Comparison of ENCODE assay signal across 22 mouse cellular contexts in genomic region chr14:120378002-120378401, GRCm38 (mm10).
DNase-seq lines count a peak whose midpoint lies in the region; ATAC-seq and TF ChIP-seq lines count a peak whose summit lies in the region.
"Had no signal": no experiment of that assay in that cellular context is flagged by ENCODE, and none has a peak within 500 bp of the region (broad histone marks: within the 10 kb centered on the region; RNA-seq: fewer than 3 reads in every experiment).

No protein-coding gene starts in this region.

- H3K4me2 ChIP-seq in kidney, embryonic 16.5 days (replicated peaks; ENCODE audit: low read depth, low read length), result no peak overlapping the region
- H3K4me2 ChIP-seq in lung, postnatal 0 days (replicated peaks; ENCODE audit: low read depth, low read length), result no peak overlapping the region
- 0 out of 2 replicates have a peak overlapping the region, but pooled peaks have one; percentile 0 for H3K4me2 ChIP-seq in embryonic facial prominence, embryonic 15.5 days (replicated peaks)
- H3K4me2 ChIP-seq: heart, embryonic 13.5 days; liver, embryonic 13.5 days had no signal

- H3K4me3 ChIP-seq in kidney, embryonic 16.5 days (ENCODE audit: low read length), result no peak overlapping the region
- H3K4me3 ChIP-seq in lung, postnatal 0 days (ENCODE audit: low read depth, low read length), result no peak overlapping the region
- no peak overlapping the region for H3K4me3 ChIP-seq in embryonic facial prominence, embryonic 15.5 days (replicated peaks)
- H3K4me3 ChIP-seq: heart, embryonic 13.5 days; liver, embryonic 13.5 days had no signal

- no peaks in the 10 kb centered on the region for H3K27me3 ChIP-seq in kidney, embryonic 16.5 days (ENCODE audit: insufficient read depth, low read length)
- no peaks in the 10 kb centered on the region for H3K27me3 ChIP-seq in lung, postnatal 0 days (replicated peaks; ENCODE audit: insufficient read depth, low read length)
- H3K27me3 ChIP-seq in embryonic facial prominence, embryonic 15.5 days, result no peaks in the 10 kb centered on the region
- H3K27me3 ChIP-seq: heart, embryonic 13.5 days; liver, embryonic 13.5 days; Patski had no signal

- H3K9ac ChIP-seq in kidney, embryonic 16.5 days (replicated peaks; ENCODE audit: low read length), result no peak overlapping the region
- no peak overlapping the region for H3K9ac ChIP-seq in lung, postnatal 0 days (replicated peaks; ENCODE audit: low read depth)
- no peak overlapping the region for H3K9ac ChIP-seq in embryonic facial prominence, embryonic 15.5 days
- H3K9ac ChIP-seq: heart, embryonic 13.5 days; liver, embryonic 13.5 days had no signal

- intact Hi-C loops in left cerebral cortex, postnatal 10 days (cut with DNase I), result no loop called here

- ATAC-seq in kidney, embryonic 16.5 days (ENCODE audit: low FRiP score, low TSS enrichment), result no peak
- ATAC-seq in lung, postnatal 0 days, result no peak
- ATAC-seq in embryonic facial prominence, embryonic 15.5 days (ENCODE audit: insufficient number of reproducible peaks, low FRiP score, low TSS enrichment, low read depth), result no peak
- no peak for ATAC-seq in cerebellum, adult (ENCODE audit: insufficient number of reproducible peaks, low FRiP score, low TSS enrichment)
- ATAC-seq: forebrain, embryonic 16.5 days; hindbrain, postnatal 0 days; Patski had no signal

- TF ChIP-seq EP300 in lung, postnatal 0 days (IDR thresholded peaks at IDR 0.05), result no peak

- H3K36me3 ChIP-seq in kidney, embryonic 16.5 days (ENCODE audit: insufficient read depth, low read length), result peaks cover 12% of the 10 kb centered on the region; the same call in 1 of the 2 replicates
- no peaks in the 10 kb centered on the region for H3K36me3 ChIP-seq in lung, postnatal 0 days (ENCODE audit: insufficient read depth, low read length)
- H3K36me3 ChIP-seq in embryonic facial prominence, embryonic 15.5 days, result peaks cover 12% of the 10 kb centered on the region; the same call in 1 of the 2 replicates

- peaks cover 47% of the 10 kb centered on the region for H3K4me1 ChIP-seq in kidney, embryonic 16.5 days (ENCODE audit: insufficient read depth, low read length)
- peaks cover 14% of the 10 kb centered on the region; the same call in 1 of the 2 replicates for H3K4me1 ChIP-seq in lung, postnatal 0 days (ENCODE audit: insufficient read depth, low read depth, low read length)
- H3K4me1 ChIP-seq in embryonic facial prominence, embryonic 15.5 days, result peaks cover 74% of the 10 kb centered on the region
- H3K4me1 ChIP-seq: liver, embryonic 13.5 days had no signal

- H3K27ac ChIP-seq in kidney, embryonic 16.5 days (ENCODE audit: low read length), result peak overlapping the region; percentile 27; the same call in 1 of the 2 replicates
- 0 out of 2 replicates have a peak overlapping the region, but pooled peaks have one; percentile 11 for H3K27ac ChIP-seq in lung, postnatal 0 days (ENCODE audit: low read length)
- peak overlapping the region; percentile 8 for H3K27ac ChIP-seq in embryonic facial prominence, embryonic 15.5 days (replicated peaks)
- H3K27ac ChIP-seq: heart, embryonic 13.5 days; hindbrain, postnatal 0 days; liver, embryonic 13.5 days had no signal

- DNase-seq in kidney, adult 8-10 months, result no peak
- DNase-seq in lung, postnatal 0 days (ENCODE audit: low spot score), result no peak
- DNase-seq in lung, postnatal 10 days, result no peak
- DNase-seq in left cerebral cortex, postnatal 10 days (ENCODE audit: extremely low spot score in 1 of 2, low spot score in 2 of 2), result no peak
- DNase-seq: adrenal gland, postnatal 10 days; cerebellum, adult 11 months; cerebellum, postnatal 25 days; embryo, embryonic 11 days; heart, postnatal 4 days; left cerebral cortex, postnatal 4 days; liver, embryonic 13.5 days; lung, postnatal 36 days; right cerebral cortex, postnatal 14 days; spleen, adult 18-20 months; thymus, postnatal 25 days had no signal

- no peaks in the 10 kb centered on the region for H3K9me3 ChIP-seq in kidney, embryonic 16.5 days (ENCODE audit: low read length)
- no peaks in the 10 kb centered on the region for H3K9me3 ChIP-seq in lung, postnatal 0 days (ENCODE audit: low read length)
- H3K9me3 ChIP-seq in embryonic facial prominence, embryonic 15.5 days (replicated peaks), result no peaks in the 10 kb centered on the region
- H3K9me3 ChIP-seq: heart, embryonic 13.5 days; liver, embryonic 13.5 days had no signal

- 64% methylated on average over 8 of the region's 8 CpGs for whole genome bisulfite sequencing in kidney, embryonic 16.5 days
- WGBS in lung, postnatal 0 days, result 52% methylated on average over 8 of the region's 8 CpGs
- WGBS in embryonic facial prominence, embryonic 15.5 days, result 31% methylated on average over 8 of the region's 8 CpGs

- no peak for TF ChIP-seq CTCF in lung, postnatal 0 days (IDR thresholded peaks at IDR 0.05)
